Mouse (Mus musculus) neural tube, embryonic 12.5 days (tissue): ENCODE results near the gene Racgap1. TPM values are rescaled to one million over a fixed set of nuclear protein-coding genes. Genes with fewer than 3 reads are reported as not detected.

Source experiments
- ATAC-seq: fragments of 200-750 bp; cut with Nextera tagmentation; 2 replicates; pipeline ENCODE4 v1.8.0; 2017; ENCODE audit warnings: low read depth, mild to moderate bottlenecking, moderate TSS enrichment, moderate library complexity; ENCODE audit not compliant: low FRiP score
- H3K27ac ChIP-seq: fragments of 300-500 bp; sonication (generic); 2 replicates; pipeline ENCODE4 v1.5.1; 2016
- H3K27me3 ChIP-seq: fragments of 300-500 bp; sonication (generic); replicated peaks from 2 replicates; pipeline ENCODE4 v1.6.1; 2016; ENCODE audit warnings: mild to moderate bottlenecking
- H3K36me3 ChIP-seq: fragments of 300-500 bp; sonication (generic); 2 replicates; pipeline ENCODE4 v1.6.1; 2016; ENCODE audit warnings: mild to moderate bottlenecking
- H3K4me1 ChIP-seq: fragments of 300-500 bp; sonication (generic); 2 replicates; pipeline ENCODE4 v1.6.1; 2016
- H3K4me2 ChIP-seq: fragments of 300-500 bp; sonication (generic); replicated peaks from 2 replicates; pipeline ENCODE4 v1.6.1; 2016; ENCODE audit warnings: mild to moderate bottlenecking
- H3K4me3 ChIP-seq: fragments of 300-500 bp; sonication (generic); 2 replicates; pipeline ENCODE4 v1.5.1; 2016
- H3K9ac ChIP-seq: fragments of 300-500 bp; sonication (generic); 2 replicates; pipeline ENCODE4 v1.6.1; 2016; ENCODE audit warnings: mild to moderate bottlenecking
- H3K9me3 ChIP-seq: fragments of 300-500 bp; sonication (generic); 2 replicates; pipeline ENCODE4 v1.6.1; 2016; ENCODE audit warnings: mild to moderate bottlenecking
- WGBS: fragments of 180-500 bp; shearing (Covaris S2); methylation state at CpG from one replicate; pipeline ENCODE4 v1.1.7; 2016; 5-methylcytosine and 5-hydroxymethylcytosine counted together
- polyA plus RNA-seq: library from polyadenylated mRNA; unstranded; fragments of >200 nt; fragmentation: Nextera tagmentation; extraction: Ambion mirVana; gene quantifications from 2 replicates; pipeline ENCODE4 v1.2.1, GENCODE M21; 2016

Racgap1 gene
- polyA plus RNA-seq, 1 experiment from 2014 or later: 218 TPM

- no peaks in the 10 kb centered on the region for H3K9me3 ChIP-seq
- H3K4me2 ChIP-seq: peak overlapping the region; percentile 14; the same call in 1 of the 2 replicates
- 0 out of 2 replicates have a peak, but pooled peaks have one; percentile 52 for ATAC-seq
- no peak overlapping the region for H3K27ac ChIP-seq
- 14% methylated on average over 13 of the region's 13 CpGs for WGBS
- H3K27me3 ChIP-seq: 0 out of 2 replicates have a peak, but pooled peaks cover 3% of the 10 kb centered on the region
- no peak overlapping the region for H3K4me3 ChIP-seq
- H3K4me1 ChIP-seq: peaks cover 42% of the 10 kb centered on the region
- peaks cover 8% of the 10 kb centered on the region; the same call in 1 of the 2 replicates for H3K36me3 ChIP-seq
- H3K9ac ChIP-seq: no peak overlapping the region
Observed at GRCm38 (mm10) chr15:99678063-99678800, 26.8 kb upstream of the Racgap1 start.

GRCm38 (mm10) chr15:99677089-99677488 is 25.6 kb upstream of the Racgap1 start:
- peaks cover 3% of the 10 kb centered on the region; the same call in 1 of the 2 replicates for H3K27me3 ChIP-seq
- H3K27ac ChIP-seq: peak overlapping the region; percentile 66
- 0 out of 2 replicates have a peak overlapping the region, but pooled peaks have one; percentile 33 for H3K9ac ChIP-seq
- peak overlapping the region; percentile 44 for H3K4me2 ChIP-seq
- no peaks in the 10 kb centered on the region for H3K9me3 ChIP-seq
- H3K4me3 ChIP-seq: no peak overlapping the region
- H3K4me1 ChIP-seq: peaks cover 50% of the 10 kb centered on the region
- peaks cover 4% of the 10 kb centered on the region; the same call in 1 of the 2 replicates for H3K36me3 ChIP-seq
- ATAC-seq: peak; percentile 85
- 25% methylated on average over 8 of the region's 8 CpGs for WGBS

- Histone ChIP-seq H3K9me3 (no peaks in the 10 kb centered on the region), H3K9ac (no peak overlapping the region), H3K4me3 (no peak overlapping the region), H3K27ac (no peak overlapping the region), H3K4me1 (peaks cover 66% of the 10 kb centered on the region), H3K4me2 (peak overlapping the region; percentile 40), H3K36me3 (peaks cover 4% of the 10 kb centered on the region; the same call in 1 of the 2 replicates), H3K27me3 (peaks cover 25% of the 10 kb centered on the region)
- no peak for ATAC-seq
- WGBS: 84% methylated on average over 3 of the region's 3 CpGs
Observed at GRCm38 (mm10) chr15:99674866-99675265, 23.4 kb upstream of the Racgap1 start.

- Histone ChIP-seq H3K9ac (peak overlapping the region; percentile 95), H3K4me3 (peak overlapping the region; percentile 78; the same call in 1 of the 2 replicates), H3K27me3 (peaks cover 31% of the 10 kb centered on the region), H3K36me3 (peaks cover 4% of the 10 kb centered on the region; the same call in 1 of the 2 replicates), H3K27ac (no peak overlapping the region), H3K4me2 (peak overlapping the region; percentile 93), H3K4me1 (peaks cover 58% of the 10 kb centered on the region), H3K9me3 (no peaks in the 10 kb centered on the region)
- no peak for ATAC-seq
- 75% methylated on average over 14 of the region's 14 CpGs for WGBS
Observed at GRCm38 (mm10) chr15:99671783-99672182, 20.3 kb upstream of the Racgap1 start.

GRCm38 (mm10) chr15:99670964-99671670 is 19.7 kb upstream of the Racgap1 start:
- Histone ChIP-seq H3K4me3 (peak overlapping the region; percentile 78), H3K27ac (peak overlapping the region; percentile 74; the same call in 1 of the 2 replicates), H3K9me3 (no peaks in the 10 kb centered on the region), H3K9ac (peak overlapping the region; percentile 95), H3K4me2 (peak overlapping the region; percentile 93), H3K4me1 (peaks cover 59% of the 10 kb centered on the region), H3K27me3 (peaks cover 31% of the 10 kb centered on the region), H3K36me3 (peaks cover 4% of the 10 kb centered on the region; the same call in 1 of the 2 replicates)
- WGBS: 7% methylated on average over 14 of the region's 17 CpGs
- ATAC-seq: 0 out of 2 replicates have a peak, but pooled peaks have one; percentile 10

- peaks cover 61% of the 10 kb centered on the region for H3K4me1 ChIP-seq
- peak within 1 kb of the TSS; percentile 74 for H3K27ac ChIP-seq
- WGBS: 2% methylated on average over 65 of the region's 74 CpGs
- peak within 1 kb of the TSS; percentile 93 for H3K4me2 ChIP-seq
- H3K9me3 ChIP-seq: no peaks in the 10 kb centered on the region
- H3K4me3 ChIP-seq: peak within 1 kb of the TSS; percentile 78
- H3K27me3 ChIP-seq: peaks cover 31% of the 10 kb centered on the region
- peak within 1 kb of the TSS; percentile 95 for H3K9ac ChIP-seq
- peak; percentile 39 for ATAC-seq
- peaks cover 4% of the 10 kb centered on the region; the same call in 1 of the 2 replicates for H3K36me3 ChIP-seq
Observed at GRCm38 (mm10) chr15:99670154-99670821, 18.8 kb upstream of the Racgap1 start, which contains the start of gene Asic1. TSS of gene Asic1 (plus strand) at chr15:99670368.

- Histone ChIP-seq H3K27ac (0 out of 2 replicates have a peak overlapping the region, but pooled peaks have one; percentile 74), H3K9ac (0 out of 2 replicates have a peak overlapping the region, but pooled peaks have one; percentile 95), H3K36me3 (peaks cover 4% of the 10 kb centered on the region; the same call in 1 of the 2 replicates), H3K4me3 (no peak overlapping the region), H3K27me3 (peaks cover 31% of the 10 kb centered on the region), H3K4me2 (peak overlapping the region; percentile 93), H3K9me3 (no peaks in the 10 kb centered on the region), H3K4me1 (peaks cover 66% of the 10 kb centered on the region)
- no peak for ATAC-seq
- WGBS: 0% methylated on average over 1 of the region's 1 CpGs
Observed at GRCm38 (mm10) chr15:99669392-99669791, 17.9 kb upstream of the Racgap1 start.

GRCm38 (mm10) chr15:99668881-99669280 is 17.4 kb upstream of the Racgap1 start:
- H3K27ac ChIP-seq: no peak overlapping the region
- ATAC-seq: no peak; the same call in 1 of the 2 replicates
- peaks cover 2% of the 10 kb centered on the region; the same call in 1 of the 2 replicates for H3K36me3 ChIP-seq
- no peaks in the 10 kb centered on the region for H3K9me3 ChIP-seq
- peaks cover 68% of the 10 kb centered on the region for H3K4me1 ChIP-seq
- H3K4me2 ChIP-seq: peak overlapping the region; percentile 93
- no peak overlapping the region for H3K4me3 ChIP-seq
- WGBS: under 1% methylated on average over 12 of the region's 12 CpGs
- 0 out of 2 replicates have a peak overlapping the region, but pooled peaks have one; percentile 17 for H3K9ac ChIP-seq
- peaks cover 31% of the 10 kb centered on the region for H3K27me3 ChIP-seq

- no peak overlapping the region for H3K4me3 ChIP-seq
- H3K9ac ChIP-seq: no peak overlapping the region
- no peaks in the 10 kb centered on the region for H3K36me3 ChIP-seq
- no peak overlapping the region for H3K4me2 ChIP-seq
- H3K27ac ChIP-seq: no peak overlapping the region
- no peak for ATAC-seq
- H3K4me1 ChIP-seq: peaks cover 59% of the 10 kb centered on the region
- WGBS: 99% methylated on average over 2 of the region's 2 CpGs
- H3K9me3 ChIP-seq: no peaks in the 10 kb centered on the region
- peaks cover 31% of the 10 kb centered on the region for H3K27me3 ChIP-seq
Observed at GRCm38 (mm10) chr15:99667544-99667943, 16.1 kb upstream of the Racgap1 start.

GRCm38 (mm10) chr15:99664600-99665451 is 13.4 kb upstream of the Racgap1 start:
- peak overlapping the region; percentile 34 for H3K4me3 ChIP-seq
- H3K4me1 ChIP-seq: peaks cover 41% of the 10 kb centered on the region
- WGBS: under 1% methylated on average over 52 of the region's 52 CpGs
- peaks cover 8% of the 10 kb centered on the region; the same call in 1 of the 2 replicates for H3K27me3 ChIP-seq
- H3K9ac ChIP-seq: peak overlapping the region; percentile 64
- H3K4me2 ChIP-seq: peak overlapping the region; percentile 74
- peak overlapping the region; percentile 79 for H3K27ac ChIP-seq
- no peaks in the 10 kb centered on the region for H3K9me3 ChIP-seq
- peak; percentile 38 for ATAC-seq
- H3K36me3 ChIP-seq: no peaks in the 10 kb centered on the region
